Mouse (Mus musculus): ENCODE results near the gene Gm10337. TPM values are rescaled to one million over a fixed set of nuclear protein-coding genes. Genes with fewer than 3 reads are reported as not detected.

Gene Gm10337
- polyA plus RNA-seq (2015; fragmentation: Nextera tagmentation; extraction: Ambion mirVana): 6.3 and 17.2 TPM in 2 replicates

- no peak within 1 kb of the TSS for H3K4me3 ChIP-seq
- H3K9ac ChIP-seq: no peak within 1 kb of the TSS
- peaks cover 82% of the 10 kb centered on the region for H3K36me3 ChIP-seq
- no peaks in the 10 kb centered on the region for H3K9me3 ChIP-seq
- no peak within 1 kb of the TSS for H3K27ac ChIP-seq
- no peak within 1 kb of the TSS for H3K4me2 ChIP-seq
- no peak for ATAC-seq (ENCODE audit: low FRiP score)
- H3K4me1 ChIP-seq (replicated peaks): peaks cover 10% of the 10 kb centered on the region
- WGBS: 93% methylated on average over 1 of the region's 1 CpGs
- no peaks in the 10 kb centered on the region for H3K27me3 ChIP-seq
Measured at GRCm38 (mm10) chr15:102503447-102503846, at the start of gene Gm10337. Gm10337 (plus strand) TSS chr15:102503722.

- Histone ChIP-seq H3K4me2 (no peak overlapping the region), H3K36me3 (no peaks in the 10 kb centered on the region), H3K4me1 (replicated peaks) (peaks cover 26% of the 10 kb centered on the region), H3K27ac (no peak overlapping the region), H3K4me3 (no peak overlapping the region), H3K9ac (no peak overlapping the region), H3K9me3 (no peaks in the 10 kb centered on the region), H3K27me3 (no peaks in the 10 kb centered on the region)
- ATAC-seq (ENCODE audit: low FRiP score): no peak
- 36% methylated on average over 6 of the region's 6 CpGs for WGBS
Measured at GRCm38 (mm10) chr15:102455993-102456392, 47.5 kb upstream of the Gm10337 start.

DNA sequence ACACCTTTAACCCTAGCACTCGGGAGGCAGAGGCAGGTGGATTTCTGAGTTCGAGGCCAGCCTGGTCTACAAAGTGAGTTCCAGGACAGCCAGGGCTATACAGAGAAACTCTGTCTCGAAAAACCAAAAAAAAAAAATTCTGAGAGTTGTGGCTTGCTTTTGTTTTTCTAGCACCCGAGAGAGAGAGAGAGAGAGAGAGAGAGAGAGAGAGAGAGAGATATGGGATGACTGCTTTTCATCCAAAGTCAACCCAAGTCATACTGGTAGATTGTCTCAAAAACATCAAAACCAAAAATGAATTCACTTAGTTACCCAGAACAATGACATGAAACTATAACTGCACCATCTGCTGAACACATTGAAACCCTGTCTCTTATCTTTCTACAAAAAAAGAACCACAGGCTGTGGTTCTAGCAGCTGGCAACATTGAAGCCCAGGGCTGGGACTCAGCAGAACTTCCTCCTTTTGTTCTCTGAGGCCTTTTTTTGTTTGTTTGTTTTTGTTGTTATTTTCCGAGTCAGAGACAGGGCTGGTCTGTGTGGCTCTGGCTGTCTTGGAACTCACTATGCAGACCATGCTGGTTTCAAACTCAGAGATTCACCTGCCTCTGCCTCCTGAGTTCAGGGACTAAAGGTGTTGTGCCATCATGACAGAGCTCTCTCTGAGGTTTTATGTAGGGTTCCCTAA, 45.3 kb upstream of the Gm10337 start:
- Histone ChIP-seq H3K4me1 (replicated peaks) (peaks cover 31% of the 10 kb centered on the region), H3K9me3 (no peaks in the 10 kb centered on the region), H3K27ac (peak overlapping the region; percentile 48), H3K9ac (peak overlapping the region; percentile 67), H3K4me2 (peak overlapping the region; percentile 64), H3K4me3 (peak overlapping the region; percentile 52), H3K36me3 (peaks cover 9% of the 10 kb centered on the region), H3K27me3 (no peaks in the 10 kb centered on the region)
- WGBS: 74% methylated on average over 5 of the region's 5 CpGs
- no peak for ATAC-seq (ENCODE audit: low FRiP score)

DNA sequence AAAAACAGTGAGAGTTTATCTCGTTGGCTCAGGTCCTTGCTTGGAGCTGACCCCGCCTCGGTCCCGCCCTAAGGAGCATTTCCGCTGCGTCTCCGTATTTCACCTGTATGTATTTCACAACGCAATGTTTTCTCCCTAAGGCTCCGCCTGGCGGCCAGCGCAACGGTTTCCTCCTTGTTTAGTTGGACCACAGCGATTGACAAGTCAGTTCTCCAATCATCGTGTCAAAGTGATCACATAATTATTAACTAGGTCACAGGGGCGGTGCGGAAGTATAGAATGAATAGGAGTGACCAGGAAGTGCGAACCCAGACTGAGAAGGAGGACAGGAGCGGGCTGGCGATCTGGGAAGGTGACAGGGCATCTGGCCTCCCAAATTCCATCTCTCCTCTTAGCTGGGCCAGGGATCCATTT, 44.6 kb upstream of the Gm10337 start, which contains the start of gene Prr13:
Gene Prr13 (plus strand): TSS at position 125 of the 414 bp plus-strand sequence.
- Histone ChIP-seq H3K27me3 (no peaks in the 10 kb centered on the region), H3K9me3 (no peaks in the 10 kb centered on the region), H3K27ac (peak within 1 kb of the TSS; percentile 48), H3K9ac (peak within 1 kb of the TSS; percentile 67), H3K4me2 (peak within 1 kb of the TSS; percentile 64), H3K4me1 (replicated peaks) (peaks cover 31% of the 10 kb centered on the region), H3K4me3 (peak within 1 kb of the TSS; percentile 52), H3K36me3 (peaks cover 15% of the 10 kb centered on the region)
- WGBS: under 1% methylated on average over 19 of the region's 19 CpGs
- peak; percentile 83 for ATAC-seq (ENCODE audit: low FRiP score)

- 0 out of 2 replicates have a peak overlapping the region, but pooled peaks have one; percentile 48 for H3K27ac ChIP-seq
- H3K4me2 ChIP-seq: peak overlapping the region; percentile 64
- H3K36me3 ChIP-seq: peaks cover 15% of the 10 kb centered on the region
- peaks cover 31% of the 10 kb centered on the region for H3K4me1 ChIP-seq (replicated peaks)
- no peak for ATAC-seq (ENCODE audit: low FRiP score)
- peak overlapping the region; percentile 52 for H3K4me3 ChIP-seq
- WGBS: 35% methylated on average over 6 of the region's 6 CpGs
- H3K27me3 ChIP-seq: no peaks in the 10 kb centered on the region
- H3K9me3 ChIP-seq: no peaks in the 10 kb centered on the region
- peak overlapping the region; percentile 67 for H3K9ac ChIP-seq
Measured at GRCm38 (mm10) chr15:102459381-102459780, 44.1 kb upstream of the Gm10337 start.

DNA sequence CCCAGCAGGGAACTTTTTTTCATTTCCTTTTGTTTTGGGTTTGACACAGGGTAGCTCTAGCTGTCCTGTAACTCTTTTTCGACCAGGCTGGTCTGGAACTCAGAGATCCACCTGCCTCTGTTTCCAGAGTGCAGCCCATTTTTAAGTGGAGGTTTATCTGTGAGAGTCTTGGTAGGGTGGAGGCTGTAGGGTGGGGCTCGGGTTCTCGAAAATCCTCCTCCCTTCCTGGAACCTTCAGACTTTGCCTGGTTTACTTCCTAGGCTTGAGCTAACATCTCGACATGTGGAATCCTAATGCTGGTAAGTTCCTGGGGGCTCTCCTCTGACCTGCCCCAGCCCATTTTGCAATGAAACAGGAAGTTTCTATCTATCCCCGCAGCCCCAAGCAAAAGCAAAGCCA, 43.7 kb upstream of the Gm10337 start:
- peaks cover 31% of the 10 kb centered on the region for H3K4me1 ChIP-seq (replicated peaks)
- no peaks in the 10 kb centered on the region for H3K9me3 ChIP-seq
- H3K4me2 ChIP-seq: peak overlapping the region; percentile 64
- H3K27ac ChIP-seq: no peak overlapping the region
- ATAC-seq (ENCODE audit: low FRiP score): no peak
- peak overlapping the region; percentile 52; the same call in 1 of the 2 replicates for H3K4me3 ChIP-seq
- peaks cover 15% of the 10 kb centered on the region for H3K36me3 ChIP-seq
- peak overlapping the region; percentile 67 for H3K9ac ChIP-seq
- 75% methylated on average over 5 of the region's 5 CpGs for WGBS
- no peaks in the 10 kb centered on the region for H3K27me3 ChIP-seq

DNA sequence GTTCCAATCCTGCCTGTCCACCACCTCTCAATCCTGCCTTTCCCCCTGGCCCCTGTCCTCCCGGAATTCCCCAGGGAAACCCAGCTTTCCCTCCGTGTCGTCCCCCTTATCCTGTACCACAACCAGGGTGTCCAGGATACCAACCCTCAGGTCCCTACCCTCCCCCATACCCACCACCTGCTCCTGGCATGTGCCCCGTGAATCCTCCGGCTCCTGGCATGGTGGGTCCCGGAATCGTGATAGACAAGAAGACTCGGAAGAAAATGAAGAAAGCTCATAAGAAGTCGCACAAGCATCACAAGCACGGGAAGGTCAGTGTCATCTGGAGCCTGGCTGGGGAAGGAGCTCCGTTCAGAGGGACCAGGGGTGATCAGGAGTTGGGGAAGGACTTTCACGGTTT, 43.1 kb upstream of the Gm10337 start:
- no peak for ATAC-seq (ENCODE audit: low FRiP score)
- Histone ChIP-seq H3K27ac (no peak overlapping the region), H3K4me1 (replicated peaks) (peaks cover 31% of the 10 kb centered on the region), H3K4me3 (no peak overlapping the region), H3K27me3 (no peaks in the 10 kb centered on the region), H3K36me3 (peaks cover 15% of the 10 kb centered on the region), H3K9me3 (no peaks in the 10 kb centered on the region), H3K9ac (peak overlapping the region; percentile 55), H3K4me2 (no peak overlapping the region)
- 80% methylated on average over 12 of the region's 12 CpGs for WGBS

GRCm38 (mm10) chr15:102460971-102461370, 42.6 kb upstream of the Gm10337 start:
- Histone ChIP-seq H3K4me3 (no peak overlapping the region), H3K27me3 (no peaks in the 10 kb centered on the region), H3K36me3 (peaks cover 15% of the 10 kb centered on the region), H3K4me2 (no peak overlapping the region), H3K27ac (no peak overlapping the region; the same call in 1 of the 2 replicates), H3K4me1 (replicated peaks) (peaks cover 31% of the 10 kb centered on the region), H3K9me3 (no peaks in the 10 kb centered on the region), H3K9ac (0 out of 2 replicates have a peak overlapping the region, but pooled peaks have one; percentile 24)
- ATAC-seq (ENCODE audit: low FRiP score): no peak
- WGBS: 66% methylated on average over 4 of the region's 4 CpGs

GRCm38 (mm10) chr15:102461430-102462075, 42.0 kb upstream of the Gm10337 start:
- H3K27ac ChIP-seq: no peak overlapping the region
- peaks cover 15% of the 10 kb centered on the region for H3K36me3 ChIP-seq
- 0 out of 2 replicates have a peak overlapping the region, but pooled peaks have one; percentile 24 for H3K9ac ChIP-seq
- H3K27me3 ChIP-seq: no peaks in the 10 kb centered on the region
- WGBS: 88% methylated on average over 9 of the region's 9 CpGs
- ATAC-seq (ENCODE audit: low FRiP score): no peak
- H3K4me2 ChIP-seq: no peak overlapping the region
- H3K4me1 ChIP-seq (replicated peaks): peaks cover 31% of the 10 kb centered on the region
- H3K4me3 ChIP-seq: no peak overlapping the region
- no peaks in the 10 kb centered on the region for H3K9me3 ChIP-seq

GRCm38 (mm10) chr15:102463666-102464065, 39.9 kb upstream of the Gm10337 start:
- Histone ChIP-seq H3K9ac (no peak overlapping the region), H3K9me3 (no peaks in the 10 kb centered on the region), H3K4me2 (no peak overlapping the region), H3K4me1 (replicated peaks) (peaks cover 27% of the 10 kb centered on the region), H3K27me3 (no peaks in the 10 kb centered on the region), H3K27ac (no peak overlapping the region), H3K4me3 (no peak overlapping the region), H3K36me3 (peaks cover 19% of the 10 kb centered on the region)
- ATAC-seq (ENCODE audit: low FRiP score): no peak

GRCm38 (mm10) chr15:102468675-102469370, 34.7 kb upstream of the Gm10337 start:
- Histone ChIP-seq H3K9ac (no peak overlapping the region), H3K4me1 (replicated peaks) (peaks cover 17% of the 10 kb centered on the region), H3K36me3 (peaks cover 4% of the 10 kb centered on the region; the same call in 1 of the 2 replicates), H3K27me3 (no peaks in the 10 kb centered on the region), H3K4me3 (no peak overlapping the region), H3K4me2 (no peak overlapping the region), H3K9me3 (no peaks in the 10 kb centered on the region), H3K27ac (no peak overlapping the region)
- 98% methylated on average over 9 of the region's 9 CpGs for WGBS
- ATAC-seq (ENCODE audit: low FRiP score): no peak

- peak within 1 kb of the TSS; percentile 68 for H3K4me2 ChIP-seq
- H3K9ac ChIP-seq: peak within 1 kb of the TSS; percentile 91
- peak; percentile 99 for ATAC-seq (ENCODE audit: low FRiP score)
- peaks cover 17% of the 10 kb centered on the region for H3K36me3 ChIP-seq
- H3K27me3 ChIP-seq: no peaks in the 10 kb centered on the region
- H3K27ac ChIP-seq: peak within 1 kb of the TSS; percentile 97
- peak within 1 kb of the TSS; percentile 79 for H3K4me3 ChIP-seq
- peaks cover 17% of the 10 kb centered on the region for H3K4me1 ChIP-seq (replicated peaks)
- WGBS: 1% methylated on average over 32 of the region's 40 CpGs
- H3K9me3 ChIP-seq: no peaks in the 10 kb centered on the region
Measured at GRCm38 (mm10) chr15:102470183-102470604, 33.3 kb upstream of the Gm10337 start, which contains the start of gene Pcbp2. Pcbp2 (plus strand) TSS chr15:102470539.
